Mouse (Mus musculus): ENCODE data around the gene Mlf2. TPM values are rescaled to one million over a fixed set of nuclear protein-coding genes. Genes with fewer than 3 reads are reported as not detected.
A peak's percentile ranks its signal among the peaks of the same experiment; 100 is the strongest.

The Mlf2 gene
- polyA plus RNA-seq, 1 experiment = 737 TPM

GRCm38 (mm10) chr6:124930231-124930630, 955 bp upstream of the Mlf2 start:
- Histone ChIP-seq H3K4me1 (ENCODE audit: control insufficient read depth, insufficient read depth, low read length) (peaks cover 8% of the 10 kb centered on the region; the same call in 1 of the 2 replicates), H3K4me3 (ENCODE audit: insufficient read depth, low read length) (peak overlapping the region; percentile 54), H3K27ac (ENCODE audit: insufficient read depth, low read length) (peak overlapping the region; percentile 6; the same call in 1 of the 2 replicates)
- TF ChIP-seq CTCF (IDR thresholded peaks at IDR 0.05; ENCODE audit: extremely low read depth, insufficient read depth, low read length) = no peak
- TF ChIP-seq POLR2A (IDR thresholded peaks at IDR 0.05; ENCODE audit: extremely low read depth, insufficient read depth, low read length) = no peak

- TF ChIP-seq POLR2A (IDR thresholded peaks at IDR 0.05; ENCODE audit: extremely low read depth, insufficient read depth, low read length) (peak; percentile 39; the same call in 1 of the 2 replicates), CTCF (IDR thresholded peaks at IDR 0.05; ENCODE audit: extremely low read depth, insufficient read depth, low read length) (peak; percentile 16; the same call in 1 of the 2 replicates)
- peak overlapping the region; percentile 54 for H3K4me3 ChIP-seq (ENCODE audit: insufficient read depth, low read length)
- H3K27ac ChIP-seq (ENCODE audit: insufficient read depth, low read length) = peak overlapping the region; percentile 98
- peaks cover 8% of the 10 kb centered on the region; the same call in 1 of the 2 replicates for H3K4me1 ChIP-seq (ENCODE audit: control insufficient read depth, insufficient read depth, low read length)
Observed at GRCm38 (mm10) chr6:124931525-124932313, 533 bp downstream of the Mlf2 start.

GRCm38 (mm10) chr6:124932314-124932695, 1.1 kb downstream of the Mlf2 start:
- H3K27ac ChIP-seq (ENCODE audit: insufficient read depth, low read length) = 0 out of 2 replicates have a peak overlapping the region, but pooled peaks have one; percentile 2
- H3K4me1 ChIP-seq (ENCODE audit: control insufficient read depth, insufficient read depth, low read length) = peaks cover 8% of the 10 kb centered on the region; the same call in 1 of the 2 replicates
- H3K4me3 ChIP-seq (ENCODE audit: insufficient read depth, low read length) = peak overlapping the region; percentile 54
- TF ChIP-seq CTCF (IDR thresholded peaks at IDR 0.05; ENCODE audit: extremely low read depth, insufficient read depth, low read length) (no peak), POLR2A (IDR thresholded peaks at IDR 0.05; ENCODE audit: extremely low read depth, insufficient read depth, low read length) (no peak)

GRCm38 (mm10) chr6:124933127-124933526, 1.9 kb downstream of the Mlf2 start:
- Histone ChIP-seq H3K4me3 (ENCODE audit: insufficient read depth, low read length) (no peak overlapping the region; the same call in 1 of the 2 replicates), H3K4me1 (ENCODE audit: control insufficient read depth, insufficient read depth, low read length) (peaks cover 8% of the 10 kb centered on the region; the same call in 1 of the 2 replicates), H3K27ac (ENCODE audit: insufficient read depth, low read length) (no peak overlapping the region)
- TF ChIP-seq POLR2A (IDR thresholded peaks at IDR 0.05; ENCODE audit: extremely low read depth, insufficient read depth, low read length) (no peak), CTCF (IDR thresholded peaks at IDR 0.05; ENCODE audit: extremely low read depth, insufficient read depth, low read length) (no peak)

GRCm38 (mm10) chr6:124934670-124935069, 3.5 kb downstream of the Mlf2 start:
- H3K4me3 ChIP-seq (ENCODE audit: insufficient read depth, low read length) = no peak overlapping the region
- peaks cover 8% of the 10 kb centered on the region for H3K4me1 ChIP-seq (ENCODE audit: control insufficient read depth, insufficient read depth, low read length)
- no peak overlapping the region for H3K27ac ChIP-seq (ENCODE audit: insufficient read depth, low read length)
- peak; percentile 61; the same call in 1 of the 2 replicates for TF ChIP-seq POLR2A (IDR thresholded peaks at IDR 0.05; ENCODE audit: extremely low read depth, insufficient read depth, low read length)
- TF ChIP-seq CTCF (IDR thresholded peaks at IDR 0.05; ENCODE audit: extremely low read depth, insufficient read depth, low read length) = no peak

GRCm38 (mm10) chr6:124936681-124937080, 5.5 kb downstream of the Mlf2 start:
- H3K27ac ChIP-seq (ENCODE audit: insufficient read depth, low read length) = no peak overlapping the region
- peaks cover 8% of the 10 kb centered on the region for H3K4me1 ChIP-seq (ENCODE audit: control insufficient read depth, insufficient read depth, low read length)
- H3K4me3 ChIP-seq (ENCODE audit: insufficient read depth, low read length) = no peak overlapping the region
- TF ChIP-seq CTCF (IDR thresholded peaks at IDR 0.05; ENCODE audit: extremely low read depth, insufficient read depth, low read length) (no peak), POLR2A (IDR thresholded peaks at IDR 0.05; ENCODE audit: extremely low read depth, insufficient read depth, low read length) (no peak)

GRCm38 (mm10) chr6:124937493-124937892, 6.3 kb downstream of the Mlf2 start:
- TF ChIP-seq POLR2A (IDR thresholded peaks at IDR 0.05; ENCODE audit: extremely low read depth, insufficient read depth, low read length) (no peak), CTCF (IDR thresholded peaks at IDR 0.05; ENCODE audit: extremely low read depth, insufficient read depth, low read length) (no peak)
- H3K4me1 ChIP-seq (ENCODE audit: control insufficient read depth, insufficient read depth, low read length) = peaks cover 6% of the 10 kb centered on the region
- H3K4me3 ChIP-seq (ENCODE audit: insufficient read depth, low read length) = no peak overlapping the region
- H3K27ac ChIP-seq (ENCODE audit: insufficient read depth, low read length) = no peak overlapping the region

- Histone ChIP-seq H3K27ac (ENCODE audit: insufficient read depth, low read length) (no peak overlapping the region), H3K4me3 (ENCODE audit: insufficient read depth, low read length) (no peak overlapping the region), H3K4me1 (ENCODE audit: control insufficient read depth, insufficient read depth, low read length) (peaks cover 4% of the 10 kb centered on the region)
- no peak for TF ChIP-seq CTCF (IDR thresholded peaks at IDR 0.05; ENCODE audit: extremely low read depth, insufficient read depth, low read length)
- no peak for TF ChIP-seq POLR2A (IDR thresholded peaks at IDR 0.05; ENCODE audit: extremely low read depth, insufficient read depth, low read length)
Observed at GRCm38 (mm10) chr6:124938554-124938953, 7.4 kb downstream of the Mlf2 start.

- TF ChIP-seq POLR2A (IDR thresholded peaks at IDR 0.05; ENCODE audit: extremely low read depth, insufficient read depth, low read length) (no peak), CTCF (IDR thresholded peaks at IDR 0.05; ENCODE audit: extremely low read depth, insufficient read depth, low read length) (no peak)
- H3K27ac ChIP-seq (ENCODE audit: insufficient read depth, low read length) = no peak overlapping the region
- H3K4me1 ChIP-seq (ENCODE audit: control insufficient read depth, insufficient read depth, low read length) = no peaks in the 10 kb centered on the region; the same call in 1 of the 2 replicates
- no peak overlapping the region for H3K4me3 ChIP-seq (ENCODE audit: insufficient read depth, low read length)
Observed at GRCm38 (mm10) chr6:124941679-124942078, 10.5 kb downstream of the Mlf2 start.

GRCm38 (mm10) chr6:124943526-124943925, 12.3 kb downstream of the Mlf2 start:
- TF ChIP-seq CTCF (IDR thresholded peaks at IDR 0.05; ENCODE audit: extremely low read depth, insufficient read depth, low read length) = no peak
- no peak for TF ChIP-seq POLR2A (IDR thresholded peaks at IDR 0.05; ENCODE audit: extremely low read depth, insufficient read depth, low read length)
- no peak overlapping the region for H3K4me3 ChIP-seq (ENCODE audit: insufficient read depth, low read length)
- no peak overlapping the region for H3K27ac ChIP-seq (ENCODE audit: insufficient read depth, low read length)
- no peaks in the 10 kb centered on the region; the same call in 1 of the 2 replicates for H3K4me1 ChIP-seq (ENCODE audit: control insufficient read depth, insufficient read depth, low read length)

Data from cortical plate, adult 2 months (tissue).